Mouse (Mus musculus) stomach, postnatal 0 days (tissue): ENCODE data around the gene Rpp30. TPM values are rescaled to one million over a fixed set of nuclear protein-coding genes. Genes with fewer than 3 reads are reported as not detected.

Experiments
- ATAC-seq: fragments of 200-750 bp; cut with Nextera tagmentation; 2 replicates; pipeline ENCODE4 v1.8.0; 2017; ENCODE audit not compliant: low FRiP score, low TSS enrichment
- DNase-seq: peaks from one replicate; pipeline ENCODE4 v3.0.0-alpha.2; 2016; ENCODE audit warnings: low spot score
- H3K27ac ChIP-seq: fragments of 300-500 bp; sonication (generic); replicated peaks from 2 replicates; pipeline ENCODE4 v1.5.1; 2014; ENCODE audit warnings: mild to moderate bottlenecking, control low read depth
- H3K27me3 ChIP-seq: fragments of 300-500 bp; sonication (generic); 2 replicates; pipeline ENCODE4 v1.6.1; 2014; ENCODE audit warnings: low read length; ENCODE audit not compliant: control insufficient read depth, insufficient read depth
- H3K36me3 ChIP-seq: fragments of 300-500 bp; sonication (generic); 2 replicates; pipeline ENCODE4 v1.6.1; 2014; ENCODE audit warnings: low read length, mixed read lengths; ENCODE audit not compliant: control insufficient read depth, insufficient read depth
- H3K4me1 ChIP-seq: fragments of 300-500 bp; sonication (generic); replicated peaks from 2 replicates; pipeline ENCODE4 v1.6.1; 2014; ENCODE audit warnings: antibody characterized with exemption; ENCODE audit not compliant: control insufficient read depth, insufficient read depth
- H3K4me2 ChIP-seq: fragments of 300-500 bp; sonication (generic); replicated peaks from 2 replicates; pipeline ENCODE4 v1.6.1; 2014; ENCODE audit warnings: low read depth, mild to moderate bottlenecking, control low read depth, moderate library complexity
- H3K4me3 ChIP-seq: fragments of 300-500 bp; sonication (generic); 2 replicates; pipeline ENCODE4 v1.5.1; 2014; ENCODE audit warnings: low read depth, low read length, control low read depth
- H3K9ac ChIP-seq: fragments of 300-500 bp; sonication (generic); 2 replicates; pipeline ENCODE4 v1.6.1; 2014; ENCODE audit warnings: mild to moderate bottlenecking, low read length, control low read depth, mixed read lengths
- H3K9me3 ChIP-seq: fragments of 300-500 bp; sonication (generic); 2 replicates; pipeline ENCODE4 v1.6.1; 2016; ENCODE audit warnings: low read length; ENCODE audit not compliant: control insufficient read depth
- CTCF ChIP-seq: IDR thresholded peaks from 2 replicates; pipeline ENCODE4 v1.5.1; 2016; ENCODE audit warnings: antibody characterized with exemption, low read depth, mild to moderate bottlenecking, moderate library complexity
- EP300 ChIP-seq: optimal IDR thresholded peaks from 2 replicates; pipeline ENCODE3; 2016; ENCODE audit warnings: antibody characterized with exemption
- WGBS: fragments of 180-500 bp; shearing (Covaris S2); extraction: QIAGEN DNeasy Blood & Tissue Kit; methylation state at CpG from one replicate; pipeline ENCODE4 v1.1.7; 2014; 5-methylcytosine and 5-hydroxymethylcytosine counted together
- polyA plus RNA-seq: library from polyadenylated mRNA; unstranded; fragments of >200 nt; fragmentation: Nextera tagmentation; extraction: Ambion mirVana; gene quantifications from 2 replicates; pipeline ENCODE4 v1.2.1, GENCODE M21; 2015

The Rpp30 gene
- polyA plus RNA-seq, 1 experiment from 2014 or later, result 36.6 TPM

- no peak for ATAC-seq
- Histone ChIP-seq H3K9ac (no peak overlapping the region), H3K4me1 (no peaks in the 10 kb centered on the region), H3K4me2 (no peak overlapping the region), H3K27ac (no peak overlapping the region), H3K36me3 (no peaks in the 10 kb centered on the region), H3K27me3 (no peaks in the 10 kb centered on the region), H3K9me3 (no peaks in the 10 kb centered on the region), H3K4me3 (no peak overlapping the region)
- TF ChIP-seq EP300 (no peak), CTCF (no peak)
- WGBS, result 60% methylated on average over 26 of the region's 26 CpGs
- no peak for DNase-seq
Observed at GRCm38 (mm10) chr19:36109318-36109944, 25.9 kb downstream of the Rpp30 start.

GRCm38 (mm10) chr19:36110465-36110864 is 26.9 kb downstream of the Rpp30 start:
- Histone ChIP-seq H3K27ac (no peak overlapping the region), H3K4me2 (no peak overlapping the region), H3K9me3 (no peaks in the 10 kb centered on the region), H3K4me1 (no peaks in the 10 kb centered on the region), H3K36me3 (no peaks in the 10 kb centered on the region), H3K9ac (no peak overlapping the region), H3K4me3 (no peak overlapping the region), H3K27me3 (no peaks in the 10 kb centered on the region)
- DNase-seq, result no peak
- ATAC-seq, result 0 out of 2 replicates have a peak, but pooled peaks have one; percentile 40
- WGBS, result 42% methylated on average over 7 of the region's 7 CpGs
- TF ChIP-seq EP300 (no peak), CTCF (no peak)

GRCm38 (mm10) chr19:36111054-36111895 is 27.8 kb downstream of the Rpp30 start:
- Histone ChIP-seq H3K9me3 (no peaks in the 10 kb centered on the region), H3K27ac (no peak overlapping the region), H3K36me3 (no peaks in the 10 kb centered on the region), H3K4me3 (no peak overlapping the region), H3K4me2 (no peak overlapping the region), H3K27me3 (no peaks in the 10 kb centered on the region), H3K9ac (no peak overlapping the region), H3K4me1 (no peaks in the 10 kb centered on the region)
- ATAC-seq (no peak), DNase-seq (no peak)
- 36% methylated on average over 7 of the region's 7 CpGs for WGBS
- TF ChIP-seq CTCF, result peak; percentile 70
- no peak for TF ChIP-seq EP300

- no peak for DNase-seq
- Histone ChIP-seq H3K36me3 (no peaks in the 10 kb centered on the region), H3K9me3 (no peaks in the 10 kb centered on the region), H3K9ac (no peak overlapping the region), H3K4me3 (no peak overlapping the region), H3K4me1 (no peaks in the 10 kb centered on the region), H3K27ac (no peak overlapping the region), H3K4me2 (no peak overlapping the region), H3K27me3 (no peaks in the 10 kb centered on the region)
- ATAC-seq, result no peak
- WGBS, result 64% methylated on average over 17 of the region's 17 CpGs
- no peak for TF ChIP-seq CTCF
- no peak for TF ChIP-seq EP300
Observed at GRCm38 (mm10) chr19:36112007-36112406, 28.5 kb downstream of the Rpp30 start.

- Histone ChIP-seq H3K4me3 (no peak overlapping the region), H3K4me2 (no peak overlapping the region), H3K27ac (no peak overlapping the region), H3K9ac (no peak overlapping the region), H3K4me1 (no peaks in the 10 kb centered on the region), H3K36me3 (no peaks in the 10 kb centered on the region), H3K9me3 (no peaks in the 10 kb centered on the region), H3K27me3 (no peaks in the 10 kb centered on the region)
- DNase-seq, result no peak
- 71% methylated on average over 4 of the region's 4 CpGs for WGBS
- TF ChIP-seq EP300 (no peak), CTCF (no peak)
- ATAC-seq, result no peak
Observed at GRCm38 (mm10) chr19:36116185-36116584, 32.7 kb downstream of the Rpp30 start.

GRCm38 (mm10) chr19:36119219-36119618 is 35.7 kb downstream of the Rpp30 start:
- no peak overlapping the region for H3K9ac ChIP-seq
- H3K27ac ChIP-seq, result no peak overlapping the region
- H3K4me3 ChIP-seq, result no peak overlapping the region
- H3K27me3 ChIP-seq, result no peaks in the 10 kb centered on the region
- 90% methylated on average over 8 of the region's 8 CpGs for WGBS
- H3K36me3 ChIP-seq, result no peaks in the 10 kb centered on the region
- no peaks in the 10 kb centered on the region for H3K4me1 ChIP-seq
- no peaks in the 10 kb centered on the region for H3K9me3 ChIP-seq
- TF ChIP-seq EP300, result no peak
- TF ChIP-seq CTCF, result no peak
- H3K4me2 ChIP-seq, result no peak overlapping the region
- ATAC-seq, result no peak
- no peak for DNase-seq
